Mouse (Mus musculus): Measurements from ENCODE around the gene Gpr18.
A peak's percentile ranks its signal among the peaks of the same experiment; 100 is the strongest.

The Gpr18 gene

DNA sequence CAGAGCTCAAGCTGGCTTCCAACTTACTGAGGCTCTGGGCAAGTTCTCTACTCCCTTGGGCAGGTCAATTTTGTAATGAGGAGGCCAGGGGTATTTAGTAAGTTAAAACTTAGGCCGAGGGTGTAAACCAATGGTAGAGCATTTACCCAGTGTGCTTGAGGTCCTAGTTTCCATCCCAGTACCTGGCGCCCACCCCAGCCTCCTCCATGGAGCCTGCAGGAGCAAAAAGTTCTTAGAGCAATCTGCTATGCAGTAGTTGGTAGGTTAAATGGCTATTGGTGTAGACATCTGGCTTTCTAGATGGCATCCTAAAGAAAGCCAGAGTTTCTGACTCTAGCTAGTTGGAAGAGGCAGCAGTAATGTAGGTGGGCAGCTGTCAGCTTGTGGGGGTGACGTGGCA lies 33.9 kb upstream of the Gpr18 start:
- peak; percentile 48 for DNase-seq (ENCODE audit: low read depth, low spot score)

DNA sequence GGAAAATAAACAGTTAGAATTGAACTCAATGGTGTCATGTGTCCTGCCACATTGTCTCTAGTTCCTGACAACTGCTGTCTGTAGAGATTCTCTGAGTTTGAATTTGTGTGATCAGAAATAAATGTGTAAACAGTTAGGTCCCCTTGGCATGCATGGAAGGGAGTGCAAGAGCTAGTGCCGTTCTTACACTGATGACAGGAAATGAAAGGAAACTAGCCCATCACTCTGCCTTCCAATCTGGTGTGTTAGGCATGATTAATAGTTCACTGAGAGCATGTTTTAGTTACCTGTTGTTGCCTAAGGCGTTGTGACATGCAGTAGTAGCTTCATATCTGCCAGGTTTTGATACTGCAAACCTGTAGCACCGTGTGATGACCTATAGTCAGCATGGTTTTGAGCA lies 32.4 kb upstream of the Gpr18 start:
- DNase-seq (ENCODE audit: low read depth, low spot score), result no peak

DNA sequence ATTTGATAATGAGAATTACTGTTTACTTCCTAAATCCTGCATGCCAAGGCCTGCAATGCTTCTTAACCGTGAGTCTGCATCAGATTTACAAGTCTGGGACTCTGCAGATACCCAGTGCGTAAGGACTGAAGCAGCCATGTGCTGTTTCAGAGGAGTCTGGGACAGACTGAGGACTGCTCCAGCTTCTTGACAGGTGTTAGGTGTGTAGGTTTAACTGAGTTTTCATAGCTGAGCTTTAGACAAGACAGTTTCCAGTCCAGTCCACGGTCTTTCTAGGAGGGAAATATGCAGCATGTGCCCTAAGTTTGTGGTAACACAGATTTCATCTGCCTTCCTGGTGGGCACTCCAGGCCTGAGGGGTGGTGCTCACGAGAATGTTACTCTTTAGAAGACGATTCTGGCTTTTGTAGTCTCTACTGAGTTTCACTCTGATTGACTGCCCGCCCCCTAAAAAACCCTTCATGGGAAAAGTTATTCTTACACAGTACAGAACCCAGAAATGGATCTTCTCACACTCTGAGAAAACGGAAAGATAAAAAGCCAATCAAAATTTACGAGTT lies 31.7 kb upstream of the Gpr18 start:
- no peak for DNase-seq (ENCODE audit: low read depth, low spot score)

- no peak for DNase-seq (ENCODE audit: low read depth, low spot score)
These were observed 31.1 kb upstream of the Gpr18 start for GRCm38 (mm10) chr14:121946728-121947127.

DNA sequence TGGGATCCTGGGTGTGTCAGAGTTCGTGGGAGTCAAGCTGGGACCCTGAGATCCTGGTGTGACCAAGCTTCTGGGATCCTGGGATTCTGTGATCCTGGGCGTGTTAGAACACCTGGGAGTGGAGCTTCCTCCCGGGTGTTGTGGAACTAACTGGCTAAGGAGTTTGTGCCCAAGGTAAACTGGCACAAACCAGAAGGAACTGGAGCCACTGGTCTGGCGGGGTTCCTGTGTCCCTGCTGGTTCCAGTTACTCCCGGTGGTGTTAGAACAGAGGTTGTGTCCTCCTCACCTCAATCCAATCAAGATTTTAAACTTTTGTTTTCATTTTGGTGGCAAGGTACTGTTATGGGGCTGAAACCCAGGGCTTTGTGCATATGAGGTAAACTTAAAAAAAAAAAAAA lies 30.6 kb upstream of the Gpr18 start:
- DNase-seq (ENCODE audit: low read depth, low spot score), result no peak

- DNase-seq (ENCODE audit: low read depth, low spot score), result no peak
These were observed 24.0 kb upstream of the Gpr18 start for GRCm38 (mm10) chr14:121939582-121939981.

DNA sequence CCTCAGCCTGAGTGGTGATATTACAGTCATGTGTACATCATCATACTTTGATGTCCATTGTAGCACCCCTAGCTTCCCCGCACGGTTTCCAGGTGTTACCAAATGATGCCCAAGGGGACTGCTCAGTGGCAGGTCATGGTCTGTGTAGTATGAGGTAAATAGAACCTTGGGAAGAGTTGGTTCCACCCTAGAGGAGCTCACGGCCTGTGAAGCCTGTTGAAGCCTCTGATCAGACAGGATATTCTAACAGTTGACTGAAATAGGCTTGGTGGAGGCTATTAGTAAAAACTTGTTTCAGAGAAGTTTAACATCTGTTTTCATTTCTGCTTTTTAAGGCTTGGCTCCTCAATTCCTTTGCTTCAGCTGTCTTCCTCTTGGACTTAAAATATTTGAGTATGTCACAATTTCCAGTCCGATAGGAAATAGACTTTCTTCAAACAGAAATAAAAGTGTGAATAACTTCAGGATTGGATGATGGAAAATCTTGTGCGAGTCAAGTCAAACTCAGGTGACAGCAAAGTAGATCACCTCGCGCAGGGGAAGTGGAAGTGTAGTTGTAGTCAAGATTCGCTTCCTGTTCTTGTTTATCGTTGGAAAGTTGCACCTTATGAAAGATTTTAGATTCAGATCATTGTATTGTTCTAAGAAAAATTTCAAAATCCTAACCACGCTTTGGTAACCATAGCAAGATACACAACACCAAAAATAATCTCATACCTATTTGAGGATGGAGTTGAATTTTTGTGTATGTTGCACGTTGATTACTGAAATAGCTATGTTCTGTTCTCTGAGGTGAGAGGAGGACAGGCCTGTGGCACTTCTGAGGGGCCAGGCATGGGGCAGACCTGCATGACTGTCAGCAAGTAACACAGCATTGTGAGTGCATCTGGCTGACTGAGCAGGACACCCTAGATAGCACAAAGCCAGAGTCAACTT lies 22.9 kb upstream of the Gpr18 start:
- no peak for DNase-seq (ENCODE audit: low read depth, low spot score)

- DNase-seq (ENCODE audit: low read depth, low spot score), result no peak
These were observed 22.1 kb upstream of the Gpr18 start for GRCm38 (mm10) chr14:121937601-121938255.

DNA sequence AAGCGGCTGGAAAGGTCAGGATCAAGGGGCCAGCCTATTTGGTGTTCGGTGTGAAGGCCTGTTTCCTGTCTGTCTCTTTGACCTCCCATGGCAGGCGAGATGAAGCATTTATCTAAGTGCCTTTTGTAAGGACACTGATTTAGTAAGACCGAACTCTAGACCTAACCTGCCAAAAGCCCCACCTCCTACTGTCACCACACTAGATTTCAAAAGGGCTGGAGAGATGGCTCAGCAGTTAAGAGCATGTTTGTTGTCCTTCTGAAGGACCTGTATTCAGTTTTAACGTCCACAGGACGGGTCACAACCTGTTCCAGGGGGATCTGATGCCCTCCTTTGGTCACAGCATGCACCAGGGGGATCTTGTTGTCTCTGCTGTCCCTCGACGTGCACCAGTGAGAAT lies 21.3 kb upstream of the Gpr18 start:
- DNase-seq (ENCODE audit: low read depth, low spot score), result no peak

GRCm38 (mm10) chr14:121936356-121936755 lies 20.8 kb upstream of the Gpr18 start:
- DNase-seq (ENCODE audit: low read depth, low spot score), result no peak

GRCm38 (mm10) chr14:121934597-121934946 lies 19.0 kb upstream of the Gpr18 start:
- DNase-seq (ENCODE audit: low read depth, low spot score), result no peak

- no peak for DNase-seq (ENCODE audit: low read depth, low spot score)
These were observed 18.5 kb upstream of the Gpr18 start for GRCm38 (mm10) chr14:121933906-121934596.

DNA sequence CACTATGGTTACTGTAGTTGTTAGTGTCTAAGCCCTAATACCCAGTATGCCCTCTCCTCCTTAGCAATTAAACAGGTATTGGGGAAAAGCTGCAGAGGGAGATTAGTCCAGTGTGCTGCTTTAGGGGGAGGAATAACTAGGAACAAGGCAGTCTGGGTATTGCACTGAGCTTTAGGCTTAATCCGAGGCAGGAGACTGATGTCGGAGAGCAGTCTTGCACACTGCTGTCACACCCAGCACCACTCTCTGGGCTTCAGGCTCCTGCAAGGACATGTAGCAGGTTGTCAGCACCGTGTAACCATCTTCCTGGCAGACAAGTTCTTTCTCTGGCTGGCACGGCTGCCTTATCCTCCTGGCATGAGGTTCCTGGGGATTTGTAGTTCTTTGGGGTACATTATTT lies 16.6 kb upstream of the Gpr18 start:
- DNase-seq (ENCODE audit: low read depth, low spot score), result no peak

DNA sequence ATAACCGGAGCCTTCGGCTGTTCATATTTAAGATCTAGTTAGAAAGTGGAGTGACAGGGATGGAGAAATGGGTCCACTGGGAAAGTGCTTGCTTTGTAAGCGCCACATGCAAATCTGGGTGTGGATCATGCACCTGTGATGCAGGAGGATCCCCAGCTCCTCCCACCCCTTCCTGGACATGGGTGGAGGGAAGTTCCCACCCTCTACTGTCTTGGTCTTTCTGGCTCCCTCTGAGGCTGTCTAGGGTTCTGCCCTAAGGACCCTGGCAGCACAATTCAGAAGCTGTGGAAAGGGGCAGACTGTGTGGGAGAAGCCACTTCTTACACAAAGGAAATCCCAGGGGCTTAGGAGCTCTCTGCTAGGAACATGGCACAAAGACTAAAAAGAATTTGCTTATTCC lies 16.0 kb upstream of the Gpr18 start:
- DNase-seq (ENCODE audit: low read depth, low spot score), result no peak

GRCm38 (mm10) chr14:121930731-121931383 lies 15.3 kb upstream of the Gpr18 start:
- no peak for DNase-seq (ENCODE audit: low read depth, low spot score)

- no peak for DNase-seq (ENCODE audit: low read depth, low spot score)
These were observed 13.8 kb upstream of the Gpr18 start for GRCm38 (mm10) chr14:121929243-121929951.

DNA sequence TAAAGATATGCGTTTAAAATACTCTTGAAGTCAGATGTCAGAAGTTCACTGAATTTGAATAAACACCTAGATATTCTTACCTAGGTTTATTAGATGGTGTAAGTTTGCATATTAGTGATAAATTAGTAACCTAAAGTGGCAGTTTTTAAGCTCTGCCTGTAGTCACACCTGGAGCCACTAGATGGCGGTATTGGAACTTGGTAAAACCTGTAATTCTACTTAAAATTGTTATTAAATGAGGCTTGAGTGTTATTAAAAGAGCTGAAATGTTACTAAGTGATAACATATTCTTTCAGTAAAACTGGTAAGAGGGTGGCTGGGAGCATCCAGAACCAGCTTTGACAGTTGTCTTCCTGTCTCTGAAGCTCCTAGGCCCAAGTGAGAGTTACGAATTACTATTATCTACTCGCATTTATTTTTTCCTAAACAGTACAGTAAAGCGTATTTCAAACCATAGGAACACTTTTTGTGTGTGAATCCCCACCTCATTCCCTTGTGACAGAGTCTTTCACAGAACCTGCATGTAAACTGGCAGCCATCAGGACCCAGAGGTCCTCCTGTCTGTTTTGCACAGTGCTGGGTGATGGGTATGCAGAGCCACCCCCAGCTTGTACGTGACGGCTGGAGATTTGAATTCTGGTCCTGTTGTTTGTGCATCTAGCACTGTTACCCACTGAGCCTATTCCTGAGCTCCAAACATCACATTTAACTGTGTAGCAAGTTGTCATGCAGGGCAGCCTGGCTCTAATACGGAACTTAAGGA lies 13.0 kb upstream of the Gpr18 start:
- DNase-seq (ENCODE audit: low read depth, low spot score), result peak; percentile 82

GRCm38 (mm10) chr14:121927451-121927850 lies 11.9 kb upstream of the Gpr18 start:
- no peak for DNase-seq (ENCODE audit: low read depth, low spot score)

GRCm38 (mm10) chr14:121926901-121927300 lies 11.3 kb upstream of the Gpr18 start:
- no peak for DNase-seq (ENCODE audit: low read depth, low spot score)

GRCm38 (mm10) chr14:121924876-121925275 lies 9.3 kb upstream of the Gpr18 start:
- no peak for DNase-seq (ENCODE audit: low read depth, low spot score)
